Mouse (Mus musculus): ENCODE measurements around the gene Chd3. TPM values are rescaled to one million over a fixed set of nuclear protein-coding genes. Genes with fewer than 3 reads are reported as not detected.

Gene Chd3
- polyA plus RNA-seq, 1 experiment = 146 TPM

- no peak for DNase-seq (ENCODE audit: low read depth in 1 of 2, low spot score in 2 of 2)
- Histone ChIP-seq H3K4me3 (ENCODE audit: extremely low read depth, insufficient read depth, insufficient read length) (no peak overlapping the region), H3K27me3 (ENCODE audit: control insufficient read depth, insufficient read depth, low read length) (no peaks in the 10 kb centered on the region), H3K36me3 (ENCODE audit: control insufficient read depth, insufficient read depth, low read length) (peaks cover 16% of the 10 kb centered on the region), H3K27ac (ENCODE audit: insufficient read depth, low read length) (no peak overlapping the region), H3K4me1 (ENCODE audit: control insufficient read depth, insufficient read depth, insufficient read length) (no peaks in the 10 kb centered on the region; the same call in 1 of the 2 replicates)
- WGBS = 90% methylated on average over 2 of the region's 2 CpGs
- TF ChIP-seq POLR2A (IDR thresholded peaks at IDR 0.05; ENCODE audit: low read depth, low read length) = no peak
- TF ChIP-seq CTCF (IDR thresholded peaks at IDR 0.05; ENCODE audit: extremely low read depth, insufficient read depth, insufficient read length, insufficient replicate concordance) = no peak
Observed at GRCm38 (mm10) chr11:69306039-69306438, 63.2 kb downstream of the Chd3 start.

DNA sequence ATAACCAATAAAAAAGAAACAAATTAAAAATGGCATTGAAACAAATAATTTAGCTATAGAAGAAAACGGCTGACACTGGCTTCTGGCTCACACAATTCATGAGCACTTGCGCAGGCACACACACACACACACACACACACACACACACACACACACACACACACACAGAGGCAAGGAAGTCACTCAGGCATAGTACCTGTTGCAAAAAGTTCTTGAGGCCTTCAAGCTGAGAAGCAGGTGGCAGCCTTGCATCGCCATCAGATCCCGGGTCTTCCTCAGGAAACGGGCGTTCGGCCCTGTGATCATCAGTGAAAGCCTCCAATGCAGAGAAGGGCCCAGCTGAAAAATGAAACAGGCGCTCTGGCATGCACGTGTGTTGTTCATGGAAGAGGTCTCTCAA lies 63.9 kb downstream of the Chd3 start:
- WGBS = 33% methylated on average over 9 of the region's 9 CpGs
- peaks cover 13% of the 10 kb centered on the region for H3K36me3 ChIP-seq (ENCODE audit: control insufficient read depth, insufficient read depth, low read length)
- no peaks in the 10 kb centered on the region for H3K27me3 ChIP-seq (ENCODE audit: control insufficient read depth, insufficient read depth, low read length)
- H3K4me1 ChIP-seq (ENCODE audit: control insufficient read depth, insufficient read depth, insufficient read length) = no peaks in the 10 kb centered on the region; the same call in 1 of the 2 replicates
- H3K4me3 ChIP-seq (ENCODE audit: extremely low read depth, insufficient read depth, insufficient read length) = no peak overlapping the region
- TF ChIP-seq POLR2A (IDR thresholded peaks at IDR 0.05; ENCODE audit: low read depth, low read length) (no peak), CTCF (IDR thresholded peaks at IDR 0.05; ENCODE audit: extremely low read depth, insufficient read depth, insufficient read length, insufficient replicate concordance) (peak; percentile 35; the same call in 1 of the 2 replicates)
- peak; percentile 51 to 69 for DNase-seq (ENCODE audit: low read depth in 1 of 2, low spot score in 2 of 2)
- peak overlapping the region; percentile 14; the same call in 1 of the 2 replicates for H3K27ac ChIP-seq (ENCODE audit: insufficient read depth, low read length)

DNA sequence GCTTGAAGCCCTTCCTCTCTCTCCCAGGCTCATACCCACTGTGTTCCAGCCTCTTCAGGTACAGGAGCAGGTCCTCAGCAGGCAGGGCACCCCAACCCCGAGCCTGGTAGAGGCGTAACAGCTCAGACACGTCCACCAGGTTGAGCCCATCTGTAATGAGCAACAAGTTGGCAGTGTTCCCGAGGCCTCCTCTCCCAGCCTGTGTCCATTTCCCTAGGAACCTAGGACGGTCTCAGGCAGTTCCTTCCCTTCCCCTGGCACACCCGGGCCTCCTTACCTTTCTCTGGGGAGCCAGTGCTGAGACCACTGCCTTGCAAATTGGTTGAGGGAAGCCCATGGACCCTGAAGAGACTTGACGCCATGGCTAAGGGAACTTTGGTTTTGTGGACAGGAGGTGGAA lies 66.4 kb downstream of the Chd3 start:
- no peak overlapping the region for H3K27ac ChIP-seq (ENCODE audit: insufficient read depth, low read length)
- no peak overlapping the region for H3K4me3 ChIP-seq (ENCODE audit: extremely low read depth, insufficient read depth, insufficient read length)
- no peaks in the 10 kb centered on the region; the same call in 1 of the 2 replicates for H3K4me1 ChIP-seq (ENCODE audit: control insufficient read depth, insufficient read depth, insufficient read length)
- WGBS = 89% methylated on average over 7 of the region's 7 CpGs
- DNase-seq (ENCODE audit: low read depth in 1 of 2, low spot score in 2 of 2) = no peak
- TF ChIP-seq CTCF (IDR thresholded peaks at IDR 0.05; ENCODE audit: extremely low read depth, insufficient read depth, insufficient read length, insufficient replicate concordance) = no peak
- TF ChIP-seq POLR2A (IDR thresholded peaks at IDR 0.05; ENCODE audit: low read depth, low read length) = no peak
- no peaks in the 10 kb centered on the region for H3K27me3 ChIP-seq (ENCODE audit: control insufficient read depth, insufficient read depth, low read length)
- H3K36me3 ChIP-seq (ENCODE audit: control insufficient read depth, insufficient read depth, low read length) = peaks cover 6% of the 10 kb centered on the region

- TF ChIP-seq CTCF (IDR thresholded peaks at IDR 0.05; ENCODE audit: extremely low read depth, insufficient read depth, insufficient read length, insufficient replicate concordance) (no peak), POLR2A (IDR thresholded peaks at IDR 0.05; ENCODE audit: low read depth, low read length) (no peak)
- DNase-seq (ENCODE audit: low read depth in 1 of 2, low spot score in 2 of 2) = no peak
- peaks cover 6% of the 10 kb centered on the region for H3K36me3 ChIP-seq (ENCODE audit: control insufficient read depth, insufficient read depth, low read length)
- WGBS = 89% methylated on average over 7 of the region's 7 CpGs
- no peak overlapping the region for H3K4me3 ChIP-seq (ENCODE audit: extremely low read depth, insufficient read depth, insufficient read length)
- H3K27ac ChIP-seq (ENCODE audit: insufficient read depth, low read length) = no peak overlapping the region
- H3K27me3 ChIP-seq (ENCODE audit: control insufficient read depth, insufficient read depth, low read length) = no peaks in the 10 kb centered on the region
- no peaks in the 10 kb centered on the region for H3K4me1 ChIP-seq (ENCODE audit: control insufficient read depth, insufficient read depth, insufficient read length)
Observed at GRCm38 (mm10) chr11:69298231-69298630, 71.0 kb downstream of the Chd3 start.

DNA sequence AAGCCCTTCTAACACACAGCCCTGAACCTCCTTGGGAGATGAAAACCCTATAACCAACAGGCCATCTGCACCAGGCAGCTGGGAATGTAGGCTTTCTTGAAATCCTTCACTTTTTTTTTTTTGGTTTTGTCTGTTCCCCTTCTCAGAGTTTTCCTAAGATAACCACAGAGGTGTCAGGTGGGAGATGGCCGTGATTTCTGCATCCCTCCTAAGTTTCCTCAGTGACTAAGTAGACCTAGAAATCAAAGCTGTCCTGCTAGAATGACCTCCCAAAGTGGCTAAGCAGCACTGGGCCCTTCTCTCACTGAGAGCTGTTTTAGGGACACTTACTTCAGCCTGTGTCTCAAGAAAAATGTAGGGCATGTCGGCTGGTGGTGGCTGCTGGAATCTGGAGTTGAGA lies 71.4 kb downstream of the Chd3 start:
- H3K4me1 ChIP-seq (ENCODE audit: control insufficient read depth, insufficient read depth, insufficient read length) = no peaks in the 10 kb centered on the region
- H3K27me3 ChIP-seq (ENCODE audit: control insufficient read depth, insufficient read depth, low read length) = no peaks in the 10 kb centered on the region
- TF ChIP-seq CTCF (IDR thresholded peaks at IDR 0.05; ENCODE audit: extremely low read depth, insufficient read depth, insufficient read length, insufficient replicate concordance) (no peak), POLR2A (IDR thresholded peaks at IDR 0.05; ENCODE audit: low read depth, low read length) (no peak)
- WGBS = 94% methylated on average over 2 of the region's 2 CpGs
- H3K27ac ChIP-seq (ENCODE audit: insufficient read depth, low read length) = no peak overlapping the region
- no peak overlapping the region for H3K4me3 ChIP-seq (ENCODE audit: extremely low read depth, insufficient read depth, insufficient read length)
- H3K36me3 ChIP-seq (ENCODE audit: control insufficient read depth, insufficient read depth, low read length) = peaks cover 5% of the 10 kb centered on the region
- no peak for DNase-seq (ENCODE audit: low read depth in 1 of 2, low spot score in 2 of 2)

GRCm38 (mm10) chr11:69295286-69295685 lies 73.9 kb downstream of the Chd3 start:
- Histone ChIP-seq H3K4me3 (ENCODE audit: extremely low read depth, insufficient read depth, insufficient read length) (no peak overlapping the region), H3K27me3 (ENCODE audit: control insufficient read depth, insufficient read depth, low read length) (no peaks in the 10 kb centered on the region), H3K27ac (ENCODE audit: insufficient read depth, low read length) (no peak overlapping the region), H3K4me1 (ENCODE audit: control insufficient read depth, insufficient read depth, insufficient read length) (no peaks in the 10 kb centered on the region), H3K36me3 (ENCODE audit: control insufficient read depth, insufficient read depth, low read length) (peaks cover 2% of the 10 kb centered on the region; the same call in 1 of the 2 replicates)
- WGBS = 70% methylated on average over 3 of the region's 3 CpGs
- no peak for DNase-seq (ENCODE audit: low read depth in 1 of 2, low spot score in 2 of 2)
- TF ChIP-seq CTCF (IDR thresholded peaks at IDR 0.05; ENCODE audit: extremely low read depth, insufficient read depth, insufficient read length, insufficient replicate concordance) (no peak), POLR2A (IDR thresholded peaks at IDR 0.05; ENCODE audit: low read depth, low read length) (no peak)

Other genes starting within 250 kb of the Chd3 start
- 0.44 and 0.55 TPM in 2 replicates for gene Hes7, start 249.0 kb downstream of the Chd3 start, polyA plus RNA-seq (2012; rRNA removed)
- gene 9130213A22Rik, start 246.8 kb downstream of the Chd3 start, polyA plus RNA-seq (2012; rRNA removed) = 0.40 and 0.69 TPM in 2 replicates
- 0.20 and 2.8 TPM in 2 replicates for gene Aloxe3, start 243.5 kb downstream of the Chd3 start, polyA plus RNA-seq (2012; rRNA removed)
- gene Alox12b, start 212.4 kb downstream of the Chd3 start, polyA plus RNA-seq (2012; rRNA removed) = not detected in 2 replicates
- gene Alox8, start 171.6 kb downstream of the Chd3 start, polyA plus RNA-seq (2012; rRNA removed) = 0.12 and 0.18 TPM in 2 replicates
- 0.02 and 0.04 TPM in 2 replicates for gene Gucy2e, start 132.4 kb downstream of the Chd3 start, polyA plus RNA-seq (2012; rRNA removed)
- 9.2 and 10.9 TPM in 2 replicates for gene Cntrob, start 45.6 kb downstream of the Chd3 start, polyA plus RNA-seq (2012; rRNA removed)
- gene Trappc1, start 45.4 kb downstream of the Chd3 start, polyA plus RNA-seq (2012; rRNA removed) = 21.2 and 28.6 TPM in 2 replicates
- gene Kcnab3, start 43.1 kb downstream of the Chd3 start, polyA plus RNA-seq (2012; rRNA removed) = 0.92 and 1.2 TPM in 2 replicates
- 0.47 and 0.86 TPM in 2 replicates for gene Rnf227, start 28.9 kb downstream of the Chd3 start, polyA plus RNA-seq (2012; rRNA removed)
- gene Naa38, start 26.1 kb upstream of the Chd3 start, polyA plus RNA-seq (2012; rRNA removed) = 82.3 and 105 TPM in 2 replicates
- 9.5 and 11.1 TPM in 2 replicates for gene Cyb5d1, start 26.2 kb upstream of the Chd3 start, polyA plus RNA-seq (2012; rRNA removed)
- gene Tmem88, start 28.8 kb upstream of the Chd3 start, polyA plus RNA-seq (2012; rRNA removed) = 14.3 and 20.5 TPM in 2 replicates
- gene Kdm6b, start 44.3 kb upstream of the Chd3 start, polyA plus RNA-seq (2012; rRNA removed) = 15.8 and 17.0 TPM in 2 replicates
- gene Dnah2, start 179.7 kb upstream of the Chd3 start, polyA plus RNA-seq (2012; rRNA removed) = 0.29 and 0.31 TPM in 2 replicates
- 1.1 and 1.2 TPM in 2 replicates for gene Efnb3, start 190.8 kb upstream of the Chd3 start, polyA plus RNA-seq (2012; rRNA removed)
- gene Wrap53, start 210.8 kb upstream of the Chd3 start, polyA plus RNA-seq (2012; rRNA removed) = 15.6 and 21.3 TPM in 2 replicates
- gene Trp53, start 211.0 kb upstream of the Chd3 start, polyA plus RNA-seq (2012; rRNA removed) = 105 and 144 TPM in 2 replicates
- gene Atp1b2, start 236.5 kb upstream of the Chd3 start, polyA plus RNA-seq (2012; rRNA removed) = 10.7 and 11.2 TPM in 2 replicates
- not detected in 2 replicates for gene Shbg, start 248.5 kb upstream of the Chd3 start, polyA plus RNA-seq (2012; rRNA removed)